Mouse (Mus musculus): ENCODE measurements around the gene Gm10961. TPM values are rescaled to one million over a fixed set of nuclear protein-coding genes. Genes with fewer than 3 reads are reported as not detected.
A peak's percentile ranks its signal among the peaks of the same experiment; 100 is the strongest.

The Gm10961 gene
- polyA plus RNA-seq (2015; fragmentation: Nextera tagmentation; extraction: Ambion mirVana), result not detected in 2 replicates

DNA sequence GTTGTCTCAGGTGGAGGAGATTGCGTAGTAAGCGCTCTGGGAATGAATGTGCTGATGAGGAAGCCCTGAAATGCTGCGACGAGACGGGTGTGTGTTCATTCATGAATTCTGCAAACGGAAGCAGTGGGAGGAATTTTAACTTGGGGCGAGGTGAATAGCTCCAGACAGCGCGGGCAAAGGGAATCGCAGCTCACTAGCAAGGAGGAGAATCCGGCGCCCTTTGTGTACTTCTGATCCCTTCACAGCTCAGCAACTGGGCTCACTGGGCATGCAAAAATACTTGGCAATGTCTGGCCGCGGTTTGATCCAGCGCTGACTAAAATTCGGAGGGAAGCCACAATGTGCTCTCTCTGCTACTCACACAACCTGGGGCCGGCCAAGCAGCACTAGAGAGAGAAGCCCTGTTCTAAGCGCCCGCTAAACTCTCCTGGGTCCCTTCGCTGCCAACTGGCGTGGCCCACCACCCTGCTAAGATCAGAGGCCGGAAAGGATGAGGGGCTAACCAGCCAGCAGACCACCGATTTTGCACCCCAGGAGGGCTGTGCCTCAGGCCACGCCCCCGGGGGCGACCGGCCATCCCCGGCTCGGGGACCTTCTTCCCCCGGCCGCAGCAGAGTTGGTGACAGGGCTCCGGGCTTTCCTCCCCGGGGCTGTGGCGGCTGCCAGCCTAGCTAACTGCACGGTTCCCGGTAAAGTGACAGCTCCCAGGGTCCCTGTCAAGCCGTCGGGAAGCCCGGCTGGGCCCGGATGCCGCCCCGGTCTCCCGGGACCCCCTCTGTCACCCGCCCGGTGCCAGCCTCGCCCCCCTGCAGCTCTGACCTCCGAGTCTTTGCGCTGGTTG is at the start of gene Gm10961:
Gene Gm10961, plus strand, starts transcription at position 641 of the 841 bp plus-strand sequence.
- Histone ChIP-seq H3K4me2 (replicated peaks; ENCODE audit: low read depth) (peak within 1 kb of the TSS; percentile 96), H3K9me3 (ENCODE audit: control insufficient read depth, low read length) (no peaks in the 10 kb centered on the region), H3K9ac (ENCODE audit: low read length) (peak within 1 kb of the TSS; percentile 99), H3K4me1 (replicated peaks; ENCODE audit: control insufficient read depth, insufficient read depth) (no peaks in the 10 kb centered on the region), H3K36me3 (ENCODE audit: control insufficient read depth, insufficient read depth, low read length) (0 out of 2 replicates have a peak, but pooled peaks cover 9% of the 10 kb centered on the region), H3K27ac (replicated peaks) (peak within 1 kb of the TSS; percentile 93), H3K27me3 (ENCODE audit: control insufficient read depth, insufficient read depth, low read length) (no peaks in the 10 kb centered on the region), H3K4me3 (ENCODE audit: low read depth, low read length) (peak within 1 kb of the TSS; percentile 99)
- TF ChIP-seq EP300 (optimal IDR thresholded peaks at IDR 0.05) (no peak), CTCF (IDR thresholded peaks at IDR 0.05; ENCODE audit: low read depth) (no peak)
- DNase-seq (ENCODE audit: low spot score), result peak; percentile 53
- peak; percentile 70 for ATAC-seq (ENCODE audit: low FRiP score, low TSS enrichment)
- WGBS, result 1% methylated on average over 47 of the region's 48 CpGs

DNA sequence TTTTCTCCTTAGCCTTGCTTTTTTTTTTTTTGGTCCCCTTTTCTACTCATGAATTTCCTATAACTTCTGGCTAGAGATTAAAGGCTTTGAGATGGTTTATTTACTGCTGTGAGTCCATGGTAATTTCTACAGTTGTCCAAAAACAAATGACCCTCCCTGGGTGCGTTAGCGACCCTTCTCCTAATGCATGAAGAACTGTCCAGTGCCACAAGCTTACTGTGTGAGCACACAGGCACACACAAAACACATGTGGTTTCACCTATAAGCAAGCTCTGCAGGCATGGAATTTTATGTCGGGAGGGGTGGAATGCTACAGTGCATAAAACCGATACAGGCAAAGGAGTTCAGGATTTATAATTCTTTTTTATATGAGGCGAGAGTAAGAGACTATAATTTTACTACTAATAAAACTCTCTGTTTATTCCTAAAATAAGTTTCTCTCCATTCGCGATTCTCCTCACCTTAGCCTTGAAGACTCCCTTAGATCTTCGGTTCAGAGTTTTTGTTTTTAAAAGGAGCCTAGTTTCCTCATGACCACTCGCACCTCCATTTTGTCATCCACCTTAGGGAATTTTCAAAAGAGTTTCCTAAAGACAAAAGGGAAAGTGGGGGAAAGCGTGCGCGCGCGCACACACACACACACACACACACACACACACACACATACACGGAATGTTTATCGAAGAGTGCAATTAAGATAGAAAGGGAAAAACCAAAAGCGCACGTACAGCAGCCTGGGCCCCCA is 48.8 kb upstream of the Gm10961 start:
- Histone ChIP-seq H3K4me2 (replicated peaks; ENCODE audit: low read depth) (peak overlapping the region; percentile 46), H3K4me1 (replicated peaks; ENCODE audit: control insufficient read depth, insufficient read depth) (no peaks in the 10 kb centered on the region), H3K27me3 (ENCODE audit: control insufficient read depth, insufficient read depth, low read length) (peaks cover 10% of the 10 kb centered on the region; the same call in 1 of the 2 replicates), H3K9me3 (ENCODE audit: control insufficient read depth, low read length) (no peaks in the 10 kb centered on the region), H3K36me3 (ENCODE audit: control insufficient read depth, insufficient read depth, low read length) (no peaks in the 10 kb centered on the region), H3K27ac (replicated peaks) (no peak overlapping the region), H3K9ac (ENCODE audit: low read length) (no peak overlapping the region), H3K4me3 (ENCODE audit: low read depth, low read length) (peak overlapping the region; percentile 20)
- DNase-seq (ENCODE audit: low spot score) (no peak), ATAC-seq (ENCODE audit: low FRiP score, low TSS enrichment) (no peak)
- 3% methylated on average over 18 of the region's 18 CpGs for WGBS
- no peak for TF ChIP-seq CTCF (IDR thresholded peaks at IDR 0.05; ENCODE audit: low read depth)
- no peak for TF ChIP-seq EP300 (optimal IDR thresholded peaks at IDR 0.05)

DNA sequence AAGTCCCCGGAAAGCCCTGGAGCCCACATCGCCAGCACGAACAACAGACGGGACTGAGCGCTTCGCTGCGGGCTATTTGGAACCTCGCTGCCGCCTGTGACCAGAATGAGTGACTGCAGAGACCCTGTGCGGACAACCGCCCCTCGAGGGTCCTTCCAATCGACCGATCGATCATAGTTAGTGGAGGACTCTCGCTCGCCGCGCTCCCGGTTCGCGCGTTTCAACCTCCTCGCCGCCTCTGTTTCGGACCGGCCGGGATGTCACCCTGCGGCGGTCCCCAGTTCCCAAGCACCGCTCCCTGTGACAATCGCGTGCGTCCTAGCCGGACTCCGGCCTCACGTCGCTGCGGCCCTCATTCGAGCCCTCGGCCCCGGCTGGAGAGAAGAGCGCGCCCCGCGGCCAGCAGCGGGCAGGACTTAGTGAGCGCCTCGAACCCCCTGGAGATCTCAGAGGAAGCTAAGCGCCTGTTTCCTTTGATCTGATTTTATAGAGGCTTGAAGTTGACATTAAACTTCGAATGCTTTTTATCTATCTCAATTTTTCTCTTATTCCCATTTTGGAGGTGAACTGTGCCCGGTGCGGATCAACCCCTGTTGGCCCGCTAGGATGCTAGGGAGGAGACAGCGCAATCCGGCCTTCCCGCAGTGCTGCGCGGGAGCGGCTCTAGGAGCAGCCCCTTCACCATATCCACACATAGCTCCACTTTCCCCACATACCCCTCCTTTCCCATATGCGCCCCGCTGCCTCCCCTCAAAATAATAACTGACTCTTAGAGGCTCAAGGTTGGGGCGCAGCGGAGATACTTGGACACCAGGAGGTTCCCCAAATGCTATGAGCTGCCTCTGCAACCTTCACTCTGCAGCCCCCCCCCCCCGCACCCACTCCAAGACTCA is 48.0 kb upstream of the Gm10961 start:
- ATAC-seq (ENCODE audit: low FRiP score, low TSS enrichment) (no peak), DNase-seq (ENCODE audit: low spot score) (peak; percentile 32)
- H3K27ac ChIP-seq (replicated peaks), result no peak overlapping the region
- no peaks in the 10 kb centered on the region for H3K36me3 ChIP-seq (ENCODE audit: control insufficient read depth, insufficient read depth, low read length)
- H3K9ac ChIP-seq (ENCODE audit: low read length), result no peak overlapping the region
- TF ChIP-seq EP300 (optimal IDR thresholded peaks at IDR 0.05) (no peak), CTCF (IDR thresholded peaks at IDR 0.05; ENCODE audit: low read depth) (no peak)
- H3K4me2 ChIP-seq (replicated peaks; ENCODE audit: low read depth), result peak overlapping the region; percentile 46
- H3K4me1 ChIP-seq (replicated peaks; ENCODE audit: control insufficient read depth, insufficient read depth), result no peaks in the 10 kb centered on the region
- 2% methylated on average over 64 of the region's 65 CpGs for WGBS
- peak overlapping the region; percentile 20 for H3K4me3 ChIP-seq (ENCODE audit: low read depth, low read length)
- peaks cover 10% of the 10 kb centered on the region; the same call in 1 of the 2 replicates for H3K27me3 ChIP-seq (ENCODE audit: control insufficient read depth, insufficient read depth, low read length)
- H3K9me3 ChIP-seq (ENCODE audit: control insufficient read depth, low read length), result no peaks in the 10 kb centered on the region

DNA sequence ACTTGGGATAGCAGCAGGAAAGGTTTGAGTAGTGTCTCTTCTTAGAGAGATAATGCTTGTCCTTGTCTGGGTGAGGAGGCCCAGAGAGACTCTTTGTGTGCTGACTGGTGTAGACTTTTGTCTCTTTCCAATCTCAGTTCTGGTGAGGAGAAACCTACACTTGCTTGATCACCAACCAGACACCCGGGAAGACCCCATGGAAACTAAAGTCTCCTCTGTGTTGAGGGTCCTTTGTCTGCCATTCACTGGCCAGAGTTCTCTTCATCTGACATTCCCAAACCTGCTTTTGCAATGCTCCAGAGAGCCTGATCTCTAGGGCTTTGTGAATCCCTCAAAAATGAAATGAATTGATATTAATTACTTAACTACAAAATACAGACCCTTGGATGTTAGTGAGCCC is 47.2 kb upstream of the Gm10961 start:
- DNase-seq (ENCODE audit: low spot score), result no peak
- no peak for ATAC-seq (ENCODE audit: low FRiP score, low TSS enrichment)
- peaks cover 10% of the 10 kb centered on the region; the same call in 1 of the 2 replicates for H3K27me3 ChIP-seq (ENCODE audit: control insufficient read depth, insufficient read depth, low read length)
- TF ChIP-seq EP300 (optimal IDR thresholded peaks at IDR 0.05) (no peak), CTCF (IDR thresholded peaks at IDR 0.05; ENCODE audit: low read depth) (no peak)
- no peaks in the 10 kb centered on the region for H3K9me3 ChIP-seq (ENCODE audit: control insufficient read depth, low read length)
- H3K4me3 ChIP-seq (ENCODE audit: low read depth, low read length), result no peak overlapping the region
- H3K9ac ChIP-seq (ENCODE audit: low read length), result no peak overlapping the region
- no peak overlapping the region for H3K27ac ChIP-seq (replicated peaks)
- no peaks in the 10 kb centered on the region for H3K4me1 ChIP-seq (replicated peaks; ENCODE audit: control insufficient read depth, insufficient read depth)
- H3K4me2 ChIP-seq (replicated peaks; ENCODE audit: low read depth), result no peak overlapping the region
- H3K36me3 ChIP-seq (ENCODE audit: control insufficient read depth, insufficient read depth, low read length), result no peaks in the 10 kb centered on the region
- WGBS, result 10% methylated on average over 1 of the region's 1 CpGs

DNA sequence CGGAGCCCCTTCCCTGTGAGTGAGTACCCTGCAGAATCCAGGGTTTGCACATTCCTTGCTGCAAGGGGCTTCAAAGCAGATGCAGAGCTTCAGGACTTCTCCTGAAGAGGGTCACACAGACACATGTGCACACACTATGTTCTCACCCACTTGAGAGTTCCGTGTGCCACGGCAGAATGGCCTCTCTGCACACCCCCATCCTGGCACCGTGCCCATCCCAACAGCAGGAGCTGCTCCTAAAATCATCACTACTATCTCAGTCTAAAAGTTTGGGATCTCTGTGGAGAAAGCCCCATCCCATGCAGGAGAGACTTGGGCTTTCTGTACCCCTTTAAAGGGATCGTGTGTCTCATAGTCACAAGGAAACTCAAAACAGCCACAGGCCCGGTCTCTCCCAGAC is 44.6 kb upstream of the Gm10961 start:
- WGBS, result 71% methylated on average over 6 of the region's 6 CpGs
- H3K4me2 ChIP-seq (replicated peaks; ENCODE audit: low read depth), result no peak overlapping the region
- TF ChIP-seq CTCF (IDR thresholded peaks at IDR 0.05; ENCODE audit: low read depth), result no peak
- no peak for TF ChIP-seq EP300 (optimal IDR thresholded peaks at IDR 0.05)
- DNase-seq (ENCODE audit: low spot score), result no peak
- no peak overlapping the region for H3K27ac ChIP-seq (replicated peaks)
- H3K4me1 ChIP-seq (replicated peaks; ENCODE audit: control insufficient read depth, insufficient read depth), result no peaks in the 10 kb centered on the region
- no peak overlapping the region for H3K9ac ChIP-seq (ENCODE audit: low read length)
- H3K4me3 ChIP-seq (ENCODE audit: low read depth, low read length), result no peak overlapping the region
- no peaks in the 10 kb centered on the region for H3K36me3 ChIP-seq (ENCODE audit: control insufficient read depth, insufficient read depth, low read length)
- H3K9me3 ChIP-seq (ENCODE audit: control insufficient read depth, low read length), result no peaks in the 10 kb centered on the region
- no peak for ATAC-seq (ENCODE audit: low FRiP score, low TSS enrichment)
- H3K27me3 ChIP-seq (ENCODE audit: control insufficient read depth, insufficient read depth, low read length), result peaks cover 9% of the 10 kb centered on the region; the same call in 1 of the 2 replicates

All from stomach, postnatal 0 days (tissue).